6 mouse cellular contexts compared by ENCODE assay signal in genomic region chr15:80930676-80931320, GRCm38 (mm10). TPM values are rescaled to one million over a fixed set of nuclear protein-coding genes. Genes with fewer than 3 reads are reported as not detected.
A peak's percentile ranks its signal among the peaks of the same experiment; 100 is the strongest.
DNase-seq lines count a peak whose midpoint lies in the region; ATAC-seq and TF ChIP-seq lines count a peak whose summit lies in the region.
"Not testable (repeated sequence)": the region's sequence is repeated elsewhere in the genome, so short reads cannot be mapped to it uniquely, and the experiment has no call there.

No protein-coding gene starts in this region.

- not testable (repeated sequence) for H3K4me3 ChIP-seq in embryonic facial prominence, embryonic 11.5 days (ENCODE audit: low read depth, low read length); heart, embryonic 11.5 days (ENCODE audit: low read depth, low read length); spleen, adult 2 months (ENCODE audit: extremely low read depth, insufficient read depth, insufficient read length)

- TF ChIP-seq POLR2A in spleen, adult 2 months (IDR thresholded peaks at IDR 0.05; ENCODE audit: low read depth, low read length) = not testable (repeated sequence)

- not testable (repeated sequence) for H3K4me1 ChIP-seq in embryonic facial prominence, embryonic 11.5 days (ENCODE audit: control insufficient read depth, insufficient read depth, low read length); heart, embryonic 11.5 days (ENCODE audit: control insufficient read depth, insufficient read depth, low read length); spleen, adult 2 months (ENCODE audit: control insufficient read depth, insufficient read depth, insufficient read length)

- H3K27me3 ChIP-seq in embryonic facial prominence, embryonic 11.5 days (ENCODE audit: control insufficient read depth, insufficient read depth, low read length); heart, embryonic 11.5 days (ENCODE audit: control insufficient read depth, insufficient read depth, low read length); spleen, adult 2 months (ENCODE audit: control insufficient read depth, insufficient read depth, low read length): not testable (repeated sequence)

- not testable (repeated sequence) for H3K9ac ChIP-seq in embryonic facial prominence, embryonic 11.5 days (replicated peaks; ENCODE audit: low read length); heart, embryonic 11.5 days (ENCODE audit: low read depth, low read length)

- WGBS in embryonic facial prominence, embryonic 11.5 days = 85% methylated on average over 23 of the region's 23 CpGs
- 87% methylated on average over 23 of the region's 23 CpGs for WGBS in heart, embryonic 11.5 days (ENCODE audit: insufficient replicate concordance)
- 86% methylated on average over 23 of the region's 23 CpGs for WGBS in spleen, adult 2 months

- TF ChIP-seq CTCF in spleen, adult 2 months (IDR thresholded peaks at IDR 0.05; ENCODE audit: extremely low read depth, insufficient read depth, insufficient read length, insufficient replicate concordance) = not testable (repeated sequence)

- not testable (repeated sequence) for DNase-seq in embryonic facial prominence, embryonic 11.5 days (ENCODE audit: low spot score); spleen, adult 2 months (ENCODE audit: low read depth in 1 of 2, low spot score in 2 of 2)
- peak; percentile 64 for DNase-seq in thymus, postnatal 14 days

- H3K27ac ChIP-seq in embryonic facial prominence, embryonic 11.5 days (replicated peaks; ENCODE audit: low read depth, low read length) = peak overlapping the region; percentile 47
- 0 out of 2 replicates have a peak overlapping the region, but pooled peaks have one; percentile 41 for H3K27ac ChIP-seq in heart, embryonic 11.5 days (ENCODE audit: low read depth, low read length)
- H3K27ac ChIP-seq in spleen, adult 2 months (ENCODE audit: insufficient read depth, low read length) = peak overlapping the region; percentile 58

- not testable (repeated sequence) for H3K36me3 ChIP-seq in embryonic facial prominence, embryonic 11.5 days (replicated peaks; ENCODE audit: control insufficient read depth, insufficient read depth, low read depth, low read length)
- peaks cover 18% of the 10 kb centered on the region for H3K36me3 ChIP-seq in heart, embryonic 11.5 days (ENCODE audit: control insufficient read depth, insufficient read depth, low read length)
- H3K36me3 ChIP-seq in spleen, adult 2 months (ENCODE audit: control insufficient read depth, insufficient read depth, low read length) = peaks cover 33% of the 10 kb centered on the region

- H3K9me3 ChIP-seq in embryonic facial prominence, embryonic 11.5 days (replicated peaks; ENCODE audit: control insufficient read depth, low read length); heart, embryonic 11.5 days (replicated peaks; ENCODE audit: control insufficient read depth, low read length): not testable (repeated sequence)

- peak; percentile 76 for ATAC-seq in CD4-positive, CD25-positive, alpha-beta regulatory T cell, adult 4 months
- not testable (repeated sequence) for ATAC-seq in embryonic facial prominence, embryonic 11.5 days (replicated peaks; ENCODE audit: insufficient number of reproducible peaks, low FRiP score, low TSS enrichment, low read depth); heart, embryonic 11.5 days (replicated peaks; ENCODE audit: insufficient number of reproducible peaks, low FRiP score, low TSS enrichment)
- peak; percentile 72 for ATAC-seq in inflammation-experienced regulatory T-cells, adult 6 months

- not testable (repeated sequence) for H3K4me2 ChIP-seq in embryonic facial prominence, embryonic 11.5 days (ENCODE audit: low read depth, low read length); heart, embryonic 11.5 days

RNA-seq across cellular contexts. Expression of gene Adsl, which starts 17.5 kb away (rescaled TPM):
- 100 to 1,000 TPM; 134 to 161 TPM for polyA plus RNA-seq in CD4-positive, CD25-positive, alpha-beta regulatory T cell, adult 4 months (2017; shearing (Covaris generic))
- 163 and 168 TPM in 2 replicates for polyA plus RNA-seq in embryonic facial prominence, embryonic 11.5 days (2014; fragmentation: Nextera tagmentation; extraction: Ambion mirVana)
- polyA plus RNA-seq in heart, embryonic 11.5 days (2014; fragmentation: Nextera tagmentation; extraction: Ambion mirVana) = 168 and 169 TPM in 2 replicates
- 100 to 1,000 TPM; 104 to 125 (median 125) TPM for polyA plus RNA-seq in inflammation-experienced regulatory T-cells, adult 6 months (2017; shearing (Covaris generic))
- polyA plus RNA-seq in spleen, adult 2 months (2012; rRNA removed) = 43.1 and 46.0 TPM in 2 replicates

RNA-seq across cellular contexts. Expression of gene Sgsm3, which starts 46.8 kb away (rescaled TPM):
- 1 to 10 TPM; 3.2 to 7.6 TPM for polyA plus RNA-seq in CD4-positive, CD25-positive, alpha-beta regulatory T cell, adult 4 months (2017; shearing (Covaris generic))
- 16.4 and 22.1 TPM in 2 replicates for polyA plus RNA-seq in embryonic facial prominence, embryonic 11.5 days (2014; fragmentation: Nextera tagmentation; extraction: Ambion mirVana)
- 13.6 and 14.2 TPM in 2 replicates for polyA plus RNA-seq in heart, embryonic 11.5 days (2014; fragmentation: Nextera tagmentation; extraction: Ambion mirVana)
- 1 to 10 TPM; 3.1 to 4.5 (median 3.5) TPM for polyA plus RNA-seq in inflammation-experienced regulatory T-cells, adult 6 months (2017; shearing (Covaris generic))
- 12.6 and 13.8 TPM in 2 replicates for polyA plus RNA-seq in spleen, adult 2 months (2012; rRNA removed)
